Mouse (Mus musculus) kidney, postnatal 14 days (tissue): ENCODE data around the gene Ddx47.

Experiments used
- DNase-seq: peaks from one replicate; pipeline ENCODE4 v3.0.0; 2022; ENCODE audit warnings: mixed read lengths

Ddx47 gene

DNA sequence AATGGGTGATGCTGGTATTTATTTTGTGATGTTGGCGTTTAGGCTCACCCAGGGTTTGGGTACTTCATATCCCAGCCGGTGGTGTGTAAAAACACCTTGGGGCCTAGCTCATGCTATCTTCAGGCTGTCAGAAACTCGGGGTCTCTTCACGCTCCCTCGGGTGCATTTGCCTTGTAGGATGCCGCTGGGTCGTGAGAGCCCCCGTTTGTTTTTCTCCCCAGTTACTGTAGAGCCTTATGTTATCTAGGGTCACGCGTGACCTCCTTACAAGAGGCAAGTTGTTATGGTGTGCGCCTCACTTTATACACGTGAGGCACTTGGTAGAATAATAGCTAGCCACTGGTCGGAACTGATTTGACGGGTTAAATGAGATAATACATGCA lies 313 bp downstream of the Ddx47 start:
- no peak for DNase-seq

DNA sequence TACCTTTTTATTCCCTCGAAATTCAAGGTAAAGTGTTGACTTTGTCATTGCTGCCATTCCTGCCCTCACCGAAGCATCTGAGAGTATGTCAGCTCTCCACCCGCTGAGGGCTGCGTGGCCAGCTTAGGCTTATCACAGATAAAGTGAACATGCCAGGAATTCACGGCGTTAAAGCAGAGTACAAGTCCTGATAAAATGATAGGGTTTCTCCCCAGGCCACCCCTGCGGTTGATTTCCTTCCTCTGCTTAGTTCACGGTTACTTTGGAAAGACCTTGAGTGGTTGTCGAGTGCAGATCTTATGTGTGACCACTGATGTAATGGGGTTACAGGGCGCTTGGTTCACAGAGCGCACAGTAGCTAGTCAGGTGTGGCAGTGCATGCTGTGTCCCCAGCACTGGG lies 5.8 kb downstream of the Ddx47 start:
- no peak for DNase-seq

DNA sequence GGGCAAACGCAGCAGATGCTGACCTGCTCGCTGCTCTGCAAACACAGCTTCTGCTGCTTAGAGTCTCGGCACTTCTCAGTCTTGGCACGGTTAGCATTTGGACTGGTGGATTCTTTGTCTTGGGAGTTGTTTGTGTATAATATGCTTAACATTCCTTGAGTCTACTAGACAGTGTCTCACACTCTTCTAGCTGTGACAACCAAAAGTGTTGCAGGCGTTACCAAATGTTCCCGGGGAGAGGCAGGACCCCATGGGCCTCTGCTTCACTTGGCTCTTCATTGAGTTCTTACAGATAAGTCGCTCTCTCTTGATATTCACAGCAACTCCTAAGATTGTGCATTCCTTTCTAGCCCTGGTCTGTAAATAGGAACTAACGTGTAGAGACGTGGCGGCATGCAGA lies 8.2 kb downstream of the Ddx47 start:
- no peak for DNase-seq

DNA sequence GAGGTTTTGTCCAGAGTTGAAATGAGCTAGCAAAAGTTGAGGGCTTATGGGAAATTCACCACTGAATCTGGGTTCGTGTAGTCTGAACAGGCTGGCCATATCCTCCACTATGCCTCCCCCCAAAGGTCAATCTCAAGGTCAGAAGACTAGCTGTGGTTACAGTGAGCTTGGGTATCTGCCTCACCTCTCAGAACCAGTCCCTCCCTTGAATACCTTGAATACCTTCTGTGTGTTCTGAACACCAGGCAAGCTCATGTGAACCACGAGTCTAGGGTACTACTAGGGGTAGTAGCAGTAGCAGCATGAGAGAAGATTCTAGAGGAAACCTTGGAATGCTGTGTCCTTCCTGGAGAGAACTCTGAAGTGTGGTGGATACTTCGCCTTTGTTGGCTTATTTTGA lies 10.2 kb downstream of the Ddx47 start:
- no peak for DNase-seq

DNA sequence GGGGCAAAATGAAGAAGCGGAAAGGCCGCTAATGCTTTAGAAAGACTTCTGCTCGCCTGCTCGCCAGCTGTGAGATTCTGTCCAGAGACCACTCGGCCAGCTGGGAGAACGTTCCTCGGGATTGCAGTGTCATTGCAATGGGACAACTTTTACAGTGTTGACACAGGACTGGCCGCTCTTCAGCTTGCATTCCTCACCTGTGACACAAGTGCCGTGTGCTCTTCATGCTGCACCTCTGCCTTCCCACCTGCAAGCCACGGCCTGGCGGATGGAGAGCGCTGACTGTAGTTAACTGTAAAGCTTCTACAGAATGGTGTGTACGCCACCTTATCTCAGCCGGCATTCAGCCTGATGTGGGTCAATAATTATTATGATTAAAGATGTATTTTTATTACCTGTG lies 12.0 kb downstream of the Ddx47 start:
- no peak for DNase-seq

DNA sequence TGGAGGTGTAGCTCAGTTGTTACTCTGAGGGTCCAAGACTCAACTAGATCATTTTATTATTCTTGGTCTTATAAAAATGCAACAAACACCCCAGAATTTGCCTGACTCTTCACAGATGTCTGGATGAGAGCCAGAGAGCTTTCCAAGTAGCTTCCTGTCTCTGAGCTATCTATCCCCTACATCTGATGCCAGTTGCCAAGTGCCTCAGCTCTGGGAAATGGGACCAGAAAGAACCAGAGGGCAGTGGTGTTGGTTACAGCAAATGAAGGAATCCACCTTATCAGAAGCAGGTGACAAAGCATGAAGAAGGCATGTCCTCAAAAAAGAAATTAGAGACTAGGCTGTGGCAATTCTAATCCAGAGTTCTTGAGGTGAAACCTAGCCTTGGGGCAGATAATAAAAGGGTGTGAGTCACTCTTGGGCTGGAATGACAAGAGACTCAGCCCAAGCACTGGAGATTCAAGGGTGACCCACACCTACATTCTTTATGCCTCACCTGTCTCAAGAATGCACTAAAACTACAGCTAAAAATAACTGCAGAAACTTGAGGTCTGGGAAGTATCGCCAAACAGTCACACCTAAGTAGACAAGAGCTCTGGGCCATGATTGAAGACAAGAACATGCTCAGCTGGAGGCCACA lies 13.5 kb downstream of the Ddx47 start:
- DNase-seq = peak; percentile 13

DNA sequence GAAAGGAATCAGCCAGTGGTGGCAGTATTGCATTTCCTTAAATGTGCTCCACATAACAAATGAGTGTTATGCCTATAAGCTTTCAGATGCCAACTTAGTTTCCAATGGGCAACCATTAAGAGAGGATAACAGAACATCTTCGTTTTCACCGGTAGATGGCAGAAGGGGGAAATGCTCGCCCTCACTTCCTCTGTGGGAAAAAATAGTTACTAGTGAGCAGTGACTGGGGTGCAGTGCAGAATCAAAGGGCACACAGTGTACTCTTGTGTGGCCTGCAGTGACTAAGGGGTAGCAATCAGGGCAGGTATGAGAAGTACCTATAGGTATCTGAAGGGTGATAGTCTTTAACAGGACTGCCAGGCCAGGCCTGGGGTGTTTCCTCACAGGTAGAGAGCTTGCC lies 14.8 kb downstream of the Ddx47 start:
- DNase-seq = peak; percentile 45

DNA sequence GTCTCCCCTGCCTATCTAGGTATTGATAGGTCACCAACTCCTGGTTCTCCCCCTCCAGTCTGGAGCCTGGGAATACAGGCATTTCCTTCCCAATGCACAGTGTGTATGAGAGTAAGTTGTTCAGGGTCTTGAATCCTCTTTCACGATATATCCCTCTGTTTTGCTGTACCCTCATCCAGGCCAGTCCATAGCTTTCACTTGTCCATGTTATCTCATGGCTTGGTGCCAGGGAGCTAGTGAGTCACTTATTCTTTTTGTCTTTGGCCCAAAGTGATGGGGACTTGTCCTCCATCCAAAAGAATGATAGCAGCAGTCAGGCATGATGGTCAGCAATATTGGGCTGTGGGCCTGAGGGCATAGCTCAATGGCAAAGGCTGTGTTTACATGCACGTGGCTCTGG lies 15.3 kb downstream of the Ddx47 start:
- no peak for DNase-seq

DNA sequence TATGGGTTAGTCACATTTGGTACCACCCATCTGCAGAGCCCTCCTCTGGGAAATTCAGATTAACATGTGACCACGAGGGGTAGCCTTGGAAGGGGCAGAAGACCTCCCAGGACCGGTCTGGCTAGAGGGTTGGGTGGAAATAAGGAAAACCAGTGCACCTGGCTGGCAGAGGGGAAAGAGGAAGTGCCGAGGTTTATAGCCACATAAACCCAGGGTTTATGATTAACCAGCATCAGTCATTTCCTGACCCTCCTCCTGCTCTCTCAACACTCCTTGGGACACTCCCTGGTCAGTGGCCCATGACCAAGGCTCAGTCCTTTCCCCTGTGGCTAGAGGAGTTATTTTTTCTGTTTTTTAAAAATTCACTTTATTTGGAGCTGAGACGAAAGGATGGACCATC lies 17.8 kb downstream of the Ddx47 start:
- DNase-seq = peak; percentile 68

DNA sequence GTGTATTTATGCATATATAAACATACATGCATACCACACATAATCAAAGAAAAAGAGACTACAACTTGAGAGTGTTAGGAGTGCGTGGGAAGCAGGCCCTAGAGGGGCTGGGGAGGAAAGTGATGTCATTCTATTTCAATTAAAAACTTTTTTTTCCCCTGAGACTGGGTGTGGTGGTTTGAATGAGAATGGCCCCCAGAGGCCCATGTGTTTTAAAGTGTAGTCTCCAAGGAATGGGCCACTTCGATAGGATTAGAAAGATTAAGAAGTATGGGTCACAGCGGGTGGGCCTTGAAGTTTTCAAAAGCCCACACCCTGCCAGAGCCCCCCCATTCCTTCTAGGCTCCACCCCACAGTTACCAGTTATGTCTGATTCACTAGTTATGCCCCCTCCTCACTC lies 27.3 kb downstream of the Ddx47 start:
- DNase-seq = no peak

DNA sequence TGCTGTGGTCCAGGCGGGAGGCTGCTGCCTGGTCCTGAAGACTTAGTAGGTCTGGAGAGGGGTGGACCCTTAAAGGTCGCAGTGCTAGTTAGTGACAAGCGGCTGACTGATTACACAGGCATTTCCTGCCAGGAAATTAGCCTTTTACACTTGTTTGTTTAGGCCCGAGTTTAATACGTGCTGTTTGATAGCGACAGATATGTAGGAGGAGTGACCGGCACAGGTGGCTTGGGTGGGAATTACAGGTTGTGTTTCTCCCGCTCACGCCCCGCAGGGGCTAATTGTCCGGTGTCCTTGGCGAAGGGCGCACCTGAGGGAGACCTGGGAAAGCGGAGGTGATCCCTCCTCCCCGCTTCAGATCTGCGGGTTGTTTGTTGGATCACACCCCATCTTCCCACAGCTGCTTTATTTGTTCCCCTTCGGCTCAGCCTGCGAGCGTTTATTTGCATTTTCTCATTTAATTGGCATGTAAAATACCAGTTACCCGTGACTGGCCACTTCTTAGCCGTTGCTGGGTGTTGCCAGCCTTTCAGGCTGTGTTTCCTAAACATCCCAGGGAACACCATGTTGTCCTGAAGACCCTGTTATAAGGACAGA lies 29.0 kb downstream of the Ddx47 start:
- DNase-seq = peak; percentile 21

DNA sequence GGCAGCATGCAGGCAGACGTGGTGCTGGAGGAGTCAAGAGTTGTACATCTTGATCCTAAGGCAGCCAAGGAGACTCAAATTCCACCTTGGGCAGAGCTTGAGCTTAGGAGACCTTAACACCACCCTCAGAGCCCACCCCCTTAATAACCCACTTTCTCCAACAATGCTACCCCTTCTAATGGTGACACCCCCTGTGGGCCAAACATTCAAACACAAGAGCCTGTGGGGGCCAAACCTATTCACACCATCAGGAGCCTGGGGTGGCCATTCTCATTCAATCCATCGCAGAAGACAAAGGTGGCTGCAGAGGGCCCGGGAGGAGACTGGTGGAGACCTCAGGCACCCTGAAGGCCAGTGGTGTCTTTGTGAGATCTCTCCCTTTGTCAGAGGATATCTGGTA lies 30.5 kb downstream of the Ddx47 start:
- DNase-seq = no peak

DNA sequence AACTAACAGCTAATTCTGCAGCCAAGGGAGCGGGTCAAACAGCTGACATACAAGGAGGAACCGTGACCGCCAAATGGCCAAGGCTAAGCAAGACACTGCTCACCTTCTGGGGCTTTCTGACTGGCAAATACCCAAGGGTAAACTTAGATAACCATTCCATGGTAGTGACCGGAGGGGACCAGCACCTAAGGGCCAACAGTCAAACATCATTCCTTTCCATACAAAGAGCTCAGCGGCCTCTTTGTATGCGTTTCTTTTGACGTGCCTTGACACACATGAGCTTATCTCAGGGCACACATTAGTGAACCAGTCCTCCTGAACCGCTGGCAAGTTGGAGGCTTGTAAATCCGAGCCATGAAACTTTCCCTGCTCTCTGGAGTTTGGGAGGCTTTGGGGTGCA lies 35.9 kb downstream of the Ddx47 start:
- no peak for DNase-seq

DNA sequence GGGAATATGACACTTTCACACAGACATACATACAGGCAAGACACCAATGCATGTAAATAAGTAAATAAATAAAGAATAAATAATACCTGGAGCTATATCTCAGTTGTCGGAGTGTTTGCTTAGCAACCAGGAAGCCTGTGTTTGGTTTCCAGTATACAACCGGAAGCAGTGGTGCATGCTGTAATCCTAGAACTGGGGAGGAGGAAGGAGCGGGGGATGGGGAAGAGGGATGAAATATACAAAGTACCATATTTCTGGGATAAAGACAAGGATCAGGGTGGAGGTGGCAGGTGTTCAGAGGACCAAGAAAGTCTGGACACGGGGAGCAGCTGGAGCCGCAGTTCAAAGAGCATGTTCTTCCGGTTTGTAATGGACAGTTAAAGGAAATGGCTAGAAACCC lies 37.1 kb downstream of the Ddx47 start:
- no peak for DNase-seq

DNA sequence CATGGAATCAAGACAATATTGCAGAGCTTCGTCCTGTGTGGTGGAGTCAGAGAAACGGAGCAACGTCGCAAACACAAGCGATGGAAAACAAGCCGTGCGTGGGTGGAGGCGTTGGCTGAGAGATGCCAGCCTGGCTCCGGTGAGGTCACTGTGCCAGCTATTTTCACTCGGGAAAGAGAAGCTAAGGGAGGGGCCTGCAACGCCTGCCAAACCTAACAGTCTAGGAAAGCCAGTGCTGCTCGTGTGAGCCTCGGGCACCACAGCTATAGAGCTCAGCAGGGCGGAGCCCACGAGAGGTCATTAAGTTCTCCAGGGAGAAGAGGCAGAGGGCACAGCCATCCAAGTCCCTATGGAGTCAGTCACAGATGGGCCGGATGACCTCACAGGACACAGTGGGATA lies 37.5 kb downstream of the Ddx47 start:
- DNase-seq = peak; percentile 26

DNA sequence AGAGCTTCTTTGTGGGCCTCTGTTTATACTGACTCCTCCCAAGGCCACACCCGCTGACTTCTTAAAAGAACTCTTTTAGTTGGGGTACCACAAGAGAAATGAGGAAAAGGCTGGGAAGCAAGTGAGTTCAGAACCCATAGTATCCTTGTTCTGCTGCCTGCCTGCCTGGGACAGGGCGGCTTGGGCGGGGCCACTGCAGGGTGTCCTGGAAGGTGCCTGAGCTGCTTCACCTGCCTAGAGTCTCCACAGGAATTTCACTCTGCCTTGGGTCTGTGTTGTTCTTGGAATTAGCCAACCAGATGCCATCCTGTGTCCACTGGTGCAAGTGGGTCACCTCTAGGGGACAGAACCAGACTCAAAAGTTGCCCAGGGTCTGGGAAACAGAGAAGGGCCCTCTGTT lies 42.4 kb downstream of the Ddx47 start:
- DNase-seq = no peak

DNA sequence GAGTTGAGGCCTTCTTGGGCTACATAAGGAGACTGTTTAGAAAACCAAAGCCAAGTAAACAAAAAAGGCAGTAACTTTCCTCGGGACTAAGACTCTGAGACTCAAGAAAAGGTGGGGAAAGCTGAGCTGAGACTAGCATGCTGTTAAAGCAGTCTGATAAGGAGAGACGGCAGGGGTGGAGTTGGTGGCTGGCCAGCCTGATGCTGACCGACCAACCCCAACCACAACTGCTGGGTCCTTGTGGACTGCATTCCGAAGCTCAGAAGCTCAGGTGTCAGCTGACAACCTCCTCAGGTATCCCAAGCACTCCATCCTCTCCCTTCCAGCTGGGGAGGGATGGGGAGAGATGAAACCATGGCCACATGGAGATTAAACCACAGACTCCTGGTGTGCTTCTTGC lies 44.5 kb downstream of the Ddx47 start:
- DNase-seq = no peak

DNA sequence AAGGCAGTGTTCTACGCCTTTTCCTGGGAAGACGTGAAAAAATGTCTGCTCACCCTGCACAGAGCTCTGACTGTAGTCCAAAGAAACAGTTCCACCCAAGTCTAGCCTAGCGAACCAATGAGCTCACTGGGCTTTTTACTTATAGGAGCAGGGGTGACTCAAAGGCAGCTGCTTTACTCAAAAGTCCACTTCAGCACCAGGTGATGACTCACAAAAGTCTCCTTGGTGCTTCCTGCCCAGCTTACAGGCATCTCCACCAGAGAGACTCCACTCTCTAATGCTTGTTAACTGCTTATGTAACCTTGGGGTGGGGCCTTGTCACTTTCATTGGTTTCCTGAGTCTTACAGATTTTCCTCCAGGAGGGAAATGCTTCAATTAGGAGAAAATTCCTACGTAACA lies 49.3 kb downstream of the Ddx47 start:
- DNase-seq = no peak

DNA sequence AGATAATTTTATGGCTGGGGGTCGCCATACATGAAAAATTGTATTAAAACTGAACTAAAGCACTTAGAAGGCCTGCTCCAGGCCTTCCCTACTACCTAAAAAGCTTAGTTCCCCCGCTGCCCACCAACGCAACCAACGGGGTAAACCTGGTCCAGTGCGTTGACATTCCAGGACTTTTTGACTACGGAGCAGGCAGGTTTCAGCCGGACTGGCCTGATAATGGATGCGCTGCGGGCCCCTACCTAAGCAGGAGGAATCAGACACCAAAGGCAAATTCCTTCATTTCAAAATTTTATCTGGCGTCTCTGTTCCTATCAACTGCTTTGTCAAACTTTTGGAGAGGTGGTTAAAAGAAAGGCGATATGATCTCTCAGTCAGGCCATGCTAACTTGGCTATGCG lies 53.2 kb downstream of the Ddx47 start:
- no peak for DNase-seq

DNA sequence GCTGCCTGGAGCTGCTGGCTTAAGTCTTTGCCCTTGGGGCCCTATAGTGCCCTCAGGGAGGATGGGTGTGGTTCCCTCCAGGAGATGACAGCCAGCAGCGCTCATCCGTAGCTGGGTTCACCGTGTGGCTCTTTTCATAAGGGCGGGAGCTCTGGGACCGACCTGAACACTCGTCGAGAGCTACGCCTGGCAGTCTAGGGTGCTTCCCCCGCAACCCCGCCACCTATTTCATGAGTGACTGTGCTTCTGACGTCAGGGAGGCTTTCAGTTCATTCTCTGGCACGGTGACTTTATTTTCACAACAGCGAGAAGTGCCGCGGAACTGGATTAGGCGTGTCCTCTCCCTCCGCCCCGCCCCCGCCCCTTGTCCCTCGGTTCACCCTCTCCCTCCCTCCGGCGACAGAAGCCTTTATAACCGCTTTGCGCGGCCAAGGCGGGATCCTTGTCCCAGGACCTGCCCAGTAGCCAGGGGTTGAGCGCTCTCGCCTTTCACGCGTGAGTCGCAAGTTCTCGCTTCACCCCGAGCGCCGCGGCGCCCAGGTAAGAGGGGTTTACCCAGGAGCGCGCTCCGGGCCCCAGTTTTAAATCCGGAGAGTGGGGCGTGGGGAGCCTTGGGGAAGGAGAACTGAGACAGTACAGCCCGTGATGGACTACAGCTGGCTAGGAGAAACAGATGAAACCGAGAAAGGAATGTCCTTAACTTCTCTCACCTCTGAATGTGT lies 54.0 kb downstream of the Ddx47 start, which contains the start of gene Gprc5a:
Gene Gprc5a, plus strand, starts transcription at position 416 of the 722 bp plus-strand sequence.
- peak; percentile 71 for DNase-seq

DNA sequence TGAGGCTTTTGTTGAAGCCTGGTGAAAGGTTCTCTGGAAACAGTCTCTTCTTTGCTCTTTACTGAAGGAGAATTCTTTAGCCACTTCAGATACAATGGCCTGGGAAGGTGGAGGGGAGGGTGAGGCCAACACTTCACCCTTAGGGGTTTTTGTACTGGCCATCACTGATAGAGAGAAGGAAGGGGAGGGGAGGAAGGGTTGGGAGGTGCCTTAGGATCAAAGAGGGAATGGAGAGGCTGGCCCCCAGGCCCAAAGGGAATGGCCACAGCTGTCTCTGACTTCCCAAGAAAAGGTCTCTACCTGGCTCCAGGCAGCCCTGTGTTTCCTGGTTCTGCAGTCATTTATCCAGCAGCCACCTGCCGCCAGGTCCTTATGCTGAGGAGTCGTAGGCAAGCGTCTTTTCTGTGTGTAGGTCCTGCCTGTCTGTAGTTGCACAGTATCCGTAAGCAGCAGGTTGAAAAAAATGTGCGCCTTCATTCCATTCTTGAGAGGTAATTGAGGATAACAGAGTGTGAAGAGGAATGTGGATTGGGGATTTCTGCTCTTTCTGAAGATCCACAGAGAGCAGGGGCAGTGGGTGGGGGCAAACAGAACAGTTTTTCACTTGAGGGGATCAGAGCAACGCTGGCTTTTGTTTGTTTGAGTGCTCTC lies 55.5 kb downstream of the Ddx47 start:
- DNase-seq = peak; percentile 10

DNA sequence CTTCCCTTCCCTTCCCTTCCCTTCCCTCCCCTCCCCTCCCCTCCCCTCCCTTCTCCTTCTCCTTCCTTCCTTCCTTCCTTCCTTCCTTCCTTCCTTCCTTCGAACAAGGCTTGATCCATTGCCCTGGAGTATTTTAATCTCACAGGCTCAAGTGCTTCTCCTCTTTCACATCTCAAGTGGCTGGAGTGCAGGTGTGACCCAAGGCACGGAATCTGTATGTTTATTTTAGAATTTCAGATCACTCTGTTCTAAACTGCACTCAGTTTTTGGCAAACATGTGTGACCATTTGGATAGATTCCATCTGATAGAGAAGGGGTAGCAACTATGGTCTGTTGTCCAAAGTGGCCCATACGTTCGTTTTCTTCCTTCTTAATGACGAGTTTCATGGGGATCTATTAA lies 56.8 kb downstream of the Ddx47 start:
- DNase-seq = no peak

DNA sequence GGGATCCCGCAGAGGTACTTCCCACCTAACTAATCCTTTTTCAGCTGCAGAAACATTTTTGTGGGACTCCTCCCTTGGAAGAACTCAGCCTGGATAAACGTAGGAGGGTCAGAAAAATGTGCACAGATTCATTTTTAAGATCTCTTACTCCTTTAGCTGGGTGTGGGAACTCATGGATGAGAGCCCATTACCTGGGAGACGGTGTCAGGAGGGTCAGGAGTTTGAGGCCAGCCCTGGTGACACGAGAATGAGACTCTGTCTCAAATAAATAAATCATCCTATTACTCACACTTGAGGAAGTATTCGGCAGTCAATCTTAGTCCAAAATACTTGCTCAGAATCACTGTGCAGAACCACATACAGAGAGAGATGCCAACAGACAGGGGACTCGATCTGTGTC lies 58.4 kb downstream of the Ddx47 start:
- no peak for DNase-seq

DNA sequence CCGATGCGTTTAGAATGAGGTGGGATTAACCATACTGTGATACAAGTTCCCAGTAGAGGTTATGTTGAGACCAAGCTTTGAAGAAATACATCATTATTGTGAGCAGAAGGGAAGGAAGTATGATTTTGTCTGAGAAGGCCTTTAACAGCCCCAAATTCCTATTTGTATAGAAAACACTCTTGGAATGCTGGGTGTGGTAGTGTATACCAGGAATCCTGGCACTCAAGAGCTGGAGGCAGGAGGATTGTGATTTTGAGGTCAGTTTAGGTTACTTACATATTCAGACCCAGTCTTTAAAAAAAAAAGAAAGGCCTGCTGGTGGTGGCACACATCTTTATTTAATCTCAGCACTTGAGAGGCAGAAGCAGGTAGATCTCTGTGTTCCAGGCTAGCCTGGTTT lies 58.9 kb downstream of the Ddx47 start:
- no peak for DNase-seq
